10 mouse cellular contexts compared by ENCODE assay signal in genomic region chr5:140091601-140092000, GRCm38 (mm10).
DNase-seq lines count a peak whose midpoint lies in the region; ATAC-seq and TF ChIP-seq lines count a peak whose summit lies in the region.
"Had no signal": no experiment of that assay in that cellular context is flagged by ENCODE, and none has a peak within 500 bp of the region (broad histone marks: within the 10 kb centered on the region; RNA-seq: fewer than 3 reads in every experiment).

No protein-coding gene starts in this region.

- peak; percentile 35 to 51 for DNase-seq in heart, adult 18-20 months
- peak; percentile 52 to 57 for DNase-seq in frontal cortex, postnatal 14 days (ENCODE audit: low spot score in 2 of 2)
- peak; percentile 56 to 72 for DNase-seq in left cerebral cortex, adult 2 months (ENCODE audit: extremely low spot score in 1 of 2, low spot score in 2 of 2)
- DNase-seq in spleen, adult 12 weeks (ENCODE audit: low spot score): no peak
- no peak for DNase-seq in MN1 (ENCODE audit: low spot score)

- no peak for ATAC-seq in heart, embryonic 12.5 days (ENCODE audit: insufficient number of reproducible peaks, low FRiP score)
- peak; percentile 58 for ATAC-seq in neural tube, embryonic 14.5 days (ENCODE audit: low read depth)
- no peak for ATAC-seq in intestine, embryonic 16.5 days

- intact Hi-C loops in left cerebral cortex, adult 2 months (cut with DNase I): no loop called here

- H3K9ac ChIP-seq in heart, embryonic 12.5 days: no peak overlapping the region
- no peak overlapping the region for H3K9ac ChIP-seq in neural tube, embryonic 14.5 days (replicated peaks; ENCODE audit: low read depth, low read length)
- H3K9ac ChIP-seq in intestine, embryonic 16.5 days (ENCODE audit: low read depth, low read length): no peak overlapping the region
- H3K9ac ChIP-seq: limb, embryonic 12.5 days had no signal

- H3K4me3 ChIP-seq in heart, embryonic 12.5 days: no peak overlapping the region
- no peak overlapping the region for H3K4me3 ChIP-seq in left cerebral cortex, adult 2 months
- H3K4me3 ChIP-seq in neural tube, embryonic 14.5 days (ENCODE audit: low read depth, low read length): no peak overlapping the region
- no peak overlapping the region for H3K4me3 ChIP-seq in intestine, embryonic 16.5 days (ENCODE audit: low read length)
- H3K4me3 ChIP-seq: limb, embryonic 12.5 days had no signal

- 76% methylated on average over 11 of the region's 11 CpGs for WGBS in heart, embryonic 12.5 days
- 35% methylated on average over 11 of the region's 11 CpGs for WGBS in neural tube, embryonic 14.5 days
- 70% methylated on average over 11 of the region's 11 CpGs for WGBS in intestine, embryonic 16.5 days

- peaks cover 8% of the 10 kb centered on the region for H3K36me3 ChIP-seq in heart, embryonic 12.5 days
- no peaks in the 10 kb centered on the region for H3K36me3 ChIP-seq in neural tube, embryonic 14.5 days (ENCODE audit: control insufficient read depth, insufficient read depth, low read length)
- 0 out of 2 replicates have a peak, but pooled peaks cover 4% of the 10 kb centered on the region for H3K36me3 ChIP-seq in intestine, embryonic 16.5 days (ENCODE audit: control insufficient read depth, insufficient read depth, low read length)

- no peak for TF ChIP-seq CTCF in left cerebral cortex, adult 2 months (IDR thresholded peaks at IDR 0.05)

- H3K27ac ChIP-seq in heart, embryonic 12.5 days (ENCODE audit: poor library complexity, severe bottlenecking): no peak overlapping the region
- no peak overlapping the region; the same call in 1 of the 2 replicates for H3K27ac ChIP-seq in left cerebral cortex, adult 2 months
- no peak overlapping the region for H3K27ac ChIP-seq in neural tube, embryonic 14.5 days (ENCODE audit: low read depth, low read length)
- no peak overlapping the region for H3K27ac ChIP-seq in intestine, embryonic 16.5 days (ENCODE audit: low read length)
- H3K27ac ChIP-seq: limb, embryonic 12.5 days had no signal

- no peaks in the 10 kb centered on the region for H3K9me3 ChIP-seq in heart, embryonic 12.5 days (replicated peaks)
- H3K9me3 ChIP-seq in neural tube, embryonic 14.5 days (ENCODE audit: control insufficient read depth, low read length): no peaks in the 10 kb centered on the region
- no peaks in the 10 kb centered on the region for H3K9me3 ChIP-seq in intestine, embryonic 16.5 days (ENCODE audit: control insufficient read depth, low read length)
- H3K9me3 ChIP-seq: limb, embryonic 12.5 days had no signal

- H3K4me2 ChIP-seq in heart, embryonic 12.5 days: no peak overlapping the region
- no peak overlapping the region for H3K4me2 ChIP-seq in neural tube, embryonic 14.5 days (ENCODE audit: low read depth, low read length)
- H3K4me2 ChIP-seq in intestine, embryonic 16.5 days (ENCODE audit: low read depth, low read length): no peak overlapping the region
- H3K4me2 ChIP-seq: limb, embryonic 12.5 days had no signal

- no peaks in the 10 kb centered on the region for H3K4me1 ChIP-seq in heart, embryonic 12.5 days (replicated peaks)
- H3K4me1 ChIP-seq in neural tube, embryonic 14.5 days (ENCODE audit: control insufficient read depth, insufficient read depth, low read length): peaks cover 2% of the 10 kb centered on the region
- no peaks in the 10 kb centered on the region for H3K4me1 ChIP-seq in intestine, embryonic 16.5 days (ENCODE audit: control insufficient read depth, insufficient read depth, low read length)

- H3K27me3 ChIP-seq in heart, embryonic 12.5 days (replicated peaks): no peaks in the 10 kb centered on the region
- no peaks in the 10 kb centered on the region for H3K27me3 ChIP-seq in neural tube, embryonic 14.5 days (ENCODE audit: control insufficient read depth, insufficient read depth, low read length)
- H3K27me3 ChIP-seq in intestine, embryonic 16.5 days (replicated peaks; ENCODE audit: control insufficient read depth, insufficient read depth, low read length): no peaks in the 10 kb centered on the region
- H3K27me3 ChIP-seq: CH12.LX; limb, embryonic 12.5 days had no signal

Comparison
In these comparisons a context has a peak if more than half of its experiments do, and no peak if none do; other contexts are left out.
1. DNase-seq: peak in heart, adult 18-20 months (2 of 2), frontal cortex, postnatal 14 days (2 of 2) and left cerebral cortex, adult 2 months (2 of 2); none in spleen, adult 12 weeks (single experiment) and MN1 (single experiment).